Mouse (Mus musculus) spleen, adult 10 weeks (tissue): ENCODE data around the gene Olfr715. TPM values are rescaled to one million over a fixed set of nuclear protein-coding genes. Genes with fewer than 3 reads are reported as not detected.

Source experiments
- polyA plus RNA-seq: library from polyadenylated mRNA; stranded (reverse); fragments of 350-450 nt; fragmentation: Illumina TruSeq; extraction: RNeasy Lipid Tissue Mini Kit (QIAGEN cat#74804); gene quantifications from one replicate; pipeline ENCODE4 v1.2.3, GENCODE M21; 2015; ENCODE audit warnings: low replicate concordance; ENCODE audit not compliant: insufficient read depth

Gene Olfr715
- not detected for polyA plus RNA-seq

DNA sequence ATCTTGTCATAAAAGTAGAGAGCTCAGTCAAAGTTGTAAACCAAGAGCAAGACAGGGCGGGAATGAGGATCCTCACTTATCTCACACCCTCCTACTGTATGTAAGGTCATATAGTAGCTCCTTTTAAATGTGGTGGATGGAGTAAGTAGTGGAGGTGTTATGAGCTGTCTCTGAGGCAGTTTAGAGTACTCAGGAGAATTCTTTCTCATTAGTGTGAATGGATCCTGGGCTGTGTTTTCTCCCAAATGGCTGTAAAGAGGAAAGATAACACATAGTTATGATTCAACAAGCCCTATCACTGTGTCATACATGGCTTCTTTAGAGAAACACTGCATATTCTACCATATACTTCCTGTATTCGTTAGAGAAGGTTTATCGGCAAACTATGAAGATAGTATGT, at the start of gene Olfr715:
Gene Olfr715 (minus strand): TSS at position 101 of the 400 bp plus-strand sequence.

DNA sequence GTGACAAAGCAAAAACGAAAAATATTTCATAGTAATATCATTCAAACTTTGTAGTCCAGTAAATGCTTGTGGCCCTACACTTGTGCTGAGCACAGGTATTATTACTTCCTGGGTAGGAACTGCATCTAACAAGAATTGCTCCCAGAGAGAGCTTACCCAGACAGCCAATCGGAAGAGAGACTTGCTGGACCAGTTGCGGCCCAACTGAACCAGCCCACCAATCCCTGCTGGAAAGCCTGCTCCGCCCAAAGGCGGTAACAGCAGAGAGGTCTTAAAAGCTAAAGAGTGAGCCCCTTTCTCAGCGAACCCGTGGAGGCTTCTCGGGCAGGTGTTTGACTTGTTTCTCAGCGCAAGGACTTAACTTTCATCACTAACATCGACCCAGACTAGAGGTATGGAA, 35.8 kb upstream of the Olfr715 start, which contains the start of gene Nlrp14:
Gene Nlrp14 (plus strand): TSS at position 301 of the 400 bp plus-strand sequence.

DNA sequence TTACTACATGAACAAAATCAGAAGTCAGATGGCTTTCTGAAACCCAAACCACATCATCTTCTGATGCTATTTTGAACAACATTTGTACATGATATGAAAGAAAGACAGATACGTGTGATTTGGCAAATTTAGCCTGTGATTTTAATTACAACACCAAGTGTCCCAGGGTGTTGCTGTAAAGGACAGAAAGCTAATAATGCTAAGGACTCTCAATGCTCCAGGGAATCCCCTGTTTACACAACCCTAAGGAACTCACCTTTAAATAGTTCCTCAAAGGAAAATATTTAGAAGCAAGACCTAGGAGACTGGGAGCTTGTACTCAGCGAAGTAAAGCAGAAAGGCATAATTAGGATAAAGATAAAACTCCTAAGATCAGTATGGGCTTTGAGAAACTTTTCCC, 7.1 kb upstream of the Olfr715 start, which contains the start of gene Olfr716:
Gene Olfr716 (plus strand): TSS at position 301 of the 400 bp plus-strand sequence.

GRCm38 (mm10) chr7:107110269-107110668, 20.6 kb downstream of the Olfr715 start, which contains the start of gene Olfr715b:
Gene Olfr715b (minus strand): TSS chr7:107110369.

GRCm38 (mm10) chr7:107092920-107093319, 38.0 kb downstream of the Olfr715 start, which contains the start of gene Olfr17:
Gene Olfr17 (plus strand): TSS chr7:107093220.

Other genes starting within 250 kb of the Olfr715 start
- gene Olfr706, start 242.9 kb downstream of the Olfr715 start, polyA plus RNA-seq: not detected
- not detected for gene Olfr707, start 229.8 kb downstream of the Olfr715 start, polyA plus RNA-seq
- not detected for gene Olfr1532-ps1, start 223.1 kb downstream of the Olfr715 start, polyA plus RNA-seq
- gene Olfr709-ps1, start 198.9 kb downstream of the Olfr715 start, polyA plus RNA-seq: not detected
- not detected for gene Olfr710, start 182.8 kb downstream of the Olfr715 start, polyA plus RNA-seq
- gene Olfr6, start 167.1 kb downstream of the Olfr715 start, polyA plus RNA-seq: not detected
- gene Olfr711, start 155.6 kb downstream of the Olfr715 start, polyA plus RNA-seq: not detected
- not detected for gene Olfr2, start 125.0 kb downstream of the Olfr715 start, polyA plus RNA-seq
- not detected for gene Olfr713, start 99.9 kb downstream of the Olfr715 start, polyA plus RNA-seq
- not detected for gene Olfr714, start 60.1 kb downstream of the Olfr715 start, polyA plus RNA-seq
- gene Olfr17, start 37.9 kb downstream of the Olfr715 start, polyA plus RNA-seq: not detected
- gene Olfr715b, start 20.7 kb downstream of the Olfr715 start, polyA plus RNA-seq: not detected
- not detected for gene Olfr716, start 7.2 kb upstream of the Olfr715 start, polyA plus RNA-seq
- gene Nlrp14, start 35.9 kb upstream of the Olfr715 start, polyA plus RNA-seq: not detected
- not detected for gene Rbmxl2, start 78.4 kb upstream of the Olfr715 start, polyA plus RNA-seq
- gene Syt9, start 239.6 kb upstream of the Olfr715 start, polyA plus RNA-seq: not detected